Comparison of ENCODE assay signal across 9 mouse cellular contexts in the genomic region with DNA sequence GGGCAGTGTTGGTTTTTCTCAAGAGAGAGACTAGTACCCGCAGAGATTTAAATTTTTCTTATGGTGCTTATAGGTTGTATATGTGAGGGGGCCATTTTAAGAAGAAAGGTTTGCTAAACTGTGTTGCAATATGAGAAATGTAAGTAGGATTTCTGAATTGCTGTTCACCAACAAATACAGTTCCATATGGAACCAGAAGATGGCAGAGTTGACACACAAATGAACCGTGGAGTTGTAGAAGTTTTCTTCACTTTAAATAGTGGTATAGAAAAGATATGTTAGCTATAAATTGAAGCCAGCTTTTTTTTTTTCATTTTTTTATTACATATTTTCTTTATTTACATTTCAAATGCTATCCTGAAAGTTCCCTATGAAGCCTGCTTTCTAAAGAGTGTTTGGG. TPM values are rescaled to one million over a fixed set of nuclear protein-coding genes. Genes with fewer than 3 reads are reported as not detected.
A peak's percentile ranks its signal among the peaks of the same experiment; 100 is the strongest.
DNase-seq lines count a peak whose midpoint lies in the region; ATAC-seq and TF ChIP-seq lines count a peak whose summit lies in the region.
"Had no signal": no experiment of that assay in that cellular context is flagged by ENCODE, and none has a peak within 500 bp of the region (broad histone marks: within the 10 kb centered on the region; RNA-seq: fewer than 3 reads in every experiment).

No protein-coding gene starts in this region.

- H3K36me3 ChIP-seq in heart, embryonic 10.5 days, result no peaks in the 10 kb centered on the region
- no peaks in the 10 kb centered on the region for H3K36me3 ChIP-seq in stomach, postnatal 0 days (ENCODE audit: control insufficient read depth, insufficient read depth, low read length)
- no peaks in the 10 kb centered on the region for H3K36me3 ChIP-seq in forebrain, embryonic 10.5 days (replicated peaks)
- H3K36me3 ChIP-seq: heart, embryonic 15.5 days had no signal

- peak; percentile 82 for TF ChIP-seq CTCF in stomach, postnatal 0 days (IDR thresholded peaks at IDR 0.05; ENCODE audit: low read depth)

- ATAC-seq in stomach, postnatal 0 days (ENCODE audit: low FRiP score, low TSS enrichment), result no peak

- no peak for TF ChIP-seq EP300 in stomach, postnatal 0 days (optimal IDR thresholded peaks at IDR 0.05)

- no peak overlapping the region for H3K9ac ChIP-seq in stomach, postnatal 0 days (ENCODE audit: low read length)
- H3K9ac ChIP-seq: heart, embryonic 15.5 days had no signal

- no peak overlapping the region for H3K4me3 ChIP-seq in heart, embryonic 10.5 days
- no peak overlapping the region for H3K4me3 ChIP-seq in stomach, postnatal 0 days (ENCODE audit: low read depth, low read length)
- H3K4me3 ChIP-seq in forebrain, embryonic 10.5 days, result no peak overlapping the region
- H3K4me3 ChIP-seq: heart, embryonic 15.5 days had no signal

- 0 out of 2 replicates have a peak, but pooled peaks cover 4% of the 10 kb centered on the region for H3K4me1 ChIP-seq in heart, embryonic 10.5 days
- no peaks in the 10 kb centered on the region for H3K4me1 ChIP-seq in stomach, postnatal 0 days (replicated peaks; ENCODE audit: control insufficient read depth, insufficient read depth)
- H3K4me1 ChIP-seq in forebrain, embryonic 10.5 days, result 0 out of 2 replicates have a peak, but pooled peaks cover 5% of the 10 kb centered on the region
- H3K4me1 ChIP-seq: heart, embryonic 15.5 days had no signal

- H3K9me3 ChIP-seq in heart, embryonic 10.5 days, result no peaks in the 10 kb centered on the region
- H3K9me3 ChIP-seq in stomach, postnatal 0 days (ENCODE audit: control insufficient read depth, low read length), result no peaks in the 10 kb centered on the region
- no peaks in the 10 kb centered on the region for H3K9me3 ChIP-seq in forebrain, embryonic 10.5 days
- H3K9me3 ChIP-seq: heart, embryonic 15.5 days had no signal

- DNase-seq in heart, adult 8-10 months (ENCODE audit: low spot score), result peak; percentile 33
- no peak for DNase-seq in heart, embryonic 10.5 days (ENCODE audit: low spot score)
- DNase-seq in ovary, postnatal 14 days (ENCODE audit: low spot score), result peak; percentile 34
- DNase-seq in ovary, postnatal 36 days (ENCODE audit: low spot score), result no peak
- peak; percentile 37 for DNase-seq in embryo, embryonic 11.5 days (ENCODE audit: low read depth, low spot score)
- DNase-seq in stomach, postnatal 0 days (ENCODE audit: low spot score), result no peak
- no peak for DNase-seq in adrenal gland, postnatal 25 days
- no peak for DNase-seq in forebrain, embryonic 10.5 days (ENCODE audit: extremely low spot score, low spot score)

- WGBS in heart, embryonic 10.5 days, result 25% methylated on average over 2 of the region's 2 CpGs
- WGBS in stomach, postnatal 0 days, result 21% methylated on average over 2 of the region's 2 CpGs
- 45% methylated on average over 2 of the region's 2 CpGs for WGBS in forebrain, embryonic 10.5 days

- H3K4me2 ChIP-seq in stomach, postnatal 0 days (replicated peaks; ENCODE audit: low read depth), result no peak overlapping the region
- H3K4me2 ChIP-seq: heart, embryonic 15.5 days had no signal

- no peak overlapping the region for H3K27ac ChIP-seq in heart, embryonic 10.5 days
- no peak overlapping the region for H3K27ac ChIP-seq in stomach, postnatal 0 days (replicated peaks)
- no peak overlapping the region for H3K27ac ChIP-seq in forebrain, embryonic 10.5 days
- H3K27ac ChIP-seq: heart, embryonic 15.5 days had no signal

- no peaks in the 10 kb centered on the region for H3K27me3 ChIP-seq in heart, embryonic 10.5 days (ENCODE audit: insufficient read depth, poor library complexity, severe bottlenecking)
- no peaks in the 10 kb centered on the region for H3K27me3 ChIP-seq in stomach, postnatal 0 days (ENCODE audit: control insufficient read depth, insufficient read depth, low read length)
- no peaks in the 10 kb centered on the region for H3K27me3 ChIP-seq in forebrain, embryonic 10.5 days (ENCODE audit: poor library complexity, severe bottlenecking)
- H3K27me3 ChIP-seq: heart, embryonic 15.5 days had no signal

RNA-seq across cellular contexts. Expression of a gene that starts 24.2 kb away (rescaled TPM):
- 10 to 100 TPM; 19.1 to 24.9 (median 23.6) TPM for total RNA-seq in heart, adult 8-10 months (2022)
- polyA plus RNA-seq in heart, embryonic 10.5 days (2016; fragmentation: Nextera tagmentation; extraction: Ambion mirVana), result 11.3 and 12.8 TPM in 2 replicates
- 5.4 and 5.8 TPM in 2 replicates for polyA plus RNA-seq in stomach, postnatal 0 days (2015; fragmentation: Nextera tagmentation; extraction: Ambion mirVana)
- total RNA-seq in adrenal gland, postnatal 25 days (2021), result 12.8 and 18.8 TPM in 2 replicates
- polyA plus RNA-seq in forebrain, embryonic 10.5 days (2016; fragmentation: Nextera tagmentation; extraction: Ambion mirVana), result 9.1 TPM in 2 replicates

Comparison
In these comparisons a context has a peak if more than half of its experiments do, and no peak if none do; other contexts are left out.
1. DNase-seq: peak in heart, adult 8-10 months (single experiment), ovary, postnatal 14 days (single experiment) and embryo, embryonic 11.5 days (single experiment); none in heart, embryonic 10.5 days (single experiment), ovary, postnatal 36 days (single experiment), stomach, postnatal 0 days (single experiment), adrenal gland, postnatal 25 days (single experiment) and forebrain, embryonic 10.5 days (single experiment).